Mouse (Mus musculus): ENCODE results near the gene Srsx. TPM values are rescaled to one million over a fixed set of nuclear protein-coding genes. Genes with fewer than 3 reads are reported as not detected.

The Srsx gene
- polyA plus RNA-seq (2015; fragmentation: Nextera tagmentation; extraction: Ambion mirVana), result not detected in 2 replicates

GRCm38 (mm10) chrX:123222381-123222780 lies at the start of gene Srsx:
Srsx (minus strand) TSS chrX:123222481.

GRCm38 (mm10) chrX:123246807-123247206 lies 24.5 kb upstream of the Srsx start, which contains the start of gene Gm17577:
Gm17577 (minus strand) TSS chrX:123246907.

Other genes starting within 250 kb of the Srsx start
- not detected in 2 replicates for gene Gm17521, start 192.8 kb downstream of the Srsx start, polyA plus RNA-seq (2015; fragmentation: Nextera tagmentation; extraction: Ambion mirVana)
- 9.8 and 10.8 TPM in 2 replicates for gene Cldn34c1, start 119.0 kb downstream of the Srsx start, polyA plus RNA-seq (2015; fragmentation: Nextera tagmentation; extraction: Ambion mirVana)
- not detected in 2 replicates for gene Gm17577, start 24.4 kb upstream of the Srsx start, polyA plus RNA-seq (2015; fragmentation: Nextera tagmentation; extraction: Ambion mirVana)

All from spleen, postnatal 0 days (tissue).